Mouse (Mus musculus): Measurements from ENCODE around the gene Tie1.

The Tie1 gene

DNA sequence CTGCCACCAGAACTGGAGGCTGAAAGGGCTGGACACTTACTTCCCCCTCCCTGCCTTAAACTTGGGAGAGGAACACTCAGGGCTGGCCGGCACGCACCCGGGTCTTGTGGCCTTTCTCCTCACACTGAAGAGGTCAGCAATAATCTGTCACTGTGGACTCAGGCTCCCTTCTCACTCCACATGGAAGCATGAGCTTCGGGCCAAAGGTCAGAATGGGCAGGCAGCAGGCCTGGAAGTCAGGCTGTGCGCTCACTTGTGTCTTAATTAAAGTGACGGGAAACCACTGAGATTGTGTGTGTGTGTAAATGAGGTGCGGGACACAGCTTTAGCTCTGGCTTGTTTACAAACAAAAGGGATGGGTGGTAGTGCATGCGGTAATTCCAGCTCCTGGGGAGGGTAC lies 57.5 kb downstream of the Tie1 start:
- ChIA-PET CTCF (no interaction called here), POLR2A (interaction anchor here (0.6 to 3.2 kb wide), 18 partner anchors 9 to 251 kb away, joined by 3 to 19 read pairs (median 4); partner anchors contain the start of genes Med8 (in 1 of the 4) and Szt2 (in 1 of the 4))

DNA sequence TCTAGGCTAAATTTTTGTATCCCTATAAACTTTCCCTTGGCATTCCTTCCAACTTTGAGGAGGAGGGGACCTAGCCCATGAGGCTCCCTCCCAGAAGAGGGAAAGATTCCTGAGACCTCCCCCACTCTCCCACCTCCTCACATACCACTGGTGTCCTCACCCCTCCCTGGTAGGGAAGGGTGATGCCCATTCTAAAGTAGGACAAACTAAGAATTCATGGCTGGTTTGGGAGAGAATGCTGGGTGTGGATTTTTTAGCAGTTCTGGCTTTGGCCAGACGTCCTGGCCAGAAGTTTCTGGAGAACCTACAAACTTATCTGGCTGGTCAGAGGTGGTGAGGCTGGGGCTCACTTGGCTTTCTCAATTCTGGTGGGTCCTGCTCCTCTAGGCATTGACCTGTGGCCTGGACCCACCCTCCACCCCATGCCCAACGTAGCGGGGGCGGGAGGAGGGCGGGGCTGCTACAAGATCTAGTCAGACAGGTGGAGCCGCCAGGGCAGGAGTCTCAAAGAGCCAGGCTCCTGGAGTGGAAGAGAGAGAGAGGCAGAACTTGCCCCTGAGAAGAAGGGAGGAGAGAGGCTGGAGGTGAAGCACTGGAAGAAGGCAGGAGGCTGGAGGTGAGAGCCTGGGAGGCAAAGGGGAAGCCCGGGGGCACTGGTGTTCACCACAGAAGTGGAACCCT lies 60.5 kb downstream of the Tie1 start:
- POLR2A ChIA-PET = interaction anchor here in 2 of 4 experiments (0.6 to 2.5 kb wide), 12 partner anchors 7 to 513 kb away, joined by 3 to 20 read pairs (median 6); partner anchors contain the start of genes Cdc20 (in 2 of the 2), Kdm4a (in 2 of the 2), Med8 (in 1 of the 2) and Szt2 (in 1 of the 2)
- CTCF ChIA-PET = interaction anchor here in 1 of 4 experiments (0.8 kb wide), 2 partner anchors 137 kb away, joined by 3 to 4 read pairs; no protein-coding TSS in a partner anchor

DNA sequence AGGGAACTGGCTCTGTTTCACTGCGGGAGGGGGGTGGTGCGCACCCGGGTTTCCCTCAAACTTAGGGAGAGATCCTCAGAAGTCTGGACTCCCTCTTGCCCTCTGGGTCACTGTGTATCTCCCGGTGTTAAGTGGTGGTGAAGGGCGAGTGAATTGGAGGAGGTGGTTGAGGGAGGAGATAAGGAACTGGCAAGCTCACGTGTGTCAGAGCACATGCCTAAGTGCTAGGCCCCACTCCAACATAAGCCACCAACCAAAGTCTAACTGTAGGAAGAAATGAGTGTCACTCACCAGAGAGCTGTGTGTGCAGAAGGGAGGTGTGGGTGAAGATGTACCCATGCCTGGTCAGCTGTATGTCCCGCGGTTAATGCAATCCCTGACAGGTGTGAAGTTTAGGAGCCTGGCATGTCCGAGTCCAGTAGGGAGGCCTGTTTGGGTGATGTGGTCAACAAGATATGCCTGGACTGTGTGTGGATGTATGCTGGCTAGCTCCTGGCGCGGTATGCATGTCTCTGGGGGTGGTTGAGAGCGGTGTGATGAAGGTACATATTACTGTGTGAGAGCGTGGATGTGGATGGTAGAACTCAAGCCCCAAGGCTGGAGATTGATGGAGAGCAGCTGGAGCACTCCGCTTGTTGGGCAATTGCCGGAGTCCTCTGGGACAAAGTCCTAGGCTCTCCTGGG lies 61.2 kb downstream of the Tie1 start:
- CTCF ChIA-PET = interaction anchor here in 1 of 4 experiments (0.6 to 1.1 kb wide), 4 partner anchors 137 to 685 kb away, joined by 3 to 4 read pairs (median 4); no protein-coding TSS in a partner anchor
- POLR2A ChIA-PET = interaction anchor here in 3 of 4 experiments (0.6 to 2.5 kb wide), 17 partner anchors 8 to 513 kb away, joined by 3 to 20 read pairs (median 5); partner anchors contain the start of genes Cdc20 (in 3 of the 3), Kdm4a (in 2 of the 3), Tmem125 (in 2 of the 3) and Med8 (in 1 of the 3)

DNA sequence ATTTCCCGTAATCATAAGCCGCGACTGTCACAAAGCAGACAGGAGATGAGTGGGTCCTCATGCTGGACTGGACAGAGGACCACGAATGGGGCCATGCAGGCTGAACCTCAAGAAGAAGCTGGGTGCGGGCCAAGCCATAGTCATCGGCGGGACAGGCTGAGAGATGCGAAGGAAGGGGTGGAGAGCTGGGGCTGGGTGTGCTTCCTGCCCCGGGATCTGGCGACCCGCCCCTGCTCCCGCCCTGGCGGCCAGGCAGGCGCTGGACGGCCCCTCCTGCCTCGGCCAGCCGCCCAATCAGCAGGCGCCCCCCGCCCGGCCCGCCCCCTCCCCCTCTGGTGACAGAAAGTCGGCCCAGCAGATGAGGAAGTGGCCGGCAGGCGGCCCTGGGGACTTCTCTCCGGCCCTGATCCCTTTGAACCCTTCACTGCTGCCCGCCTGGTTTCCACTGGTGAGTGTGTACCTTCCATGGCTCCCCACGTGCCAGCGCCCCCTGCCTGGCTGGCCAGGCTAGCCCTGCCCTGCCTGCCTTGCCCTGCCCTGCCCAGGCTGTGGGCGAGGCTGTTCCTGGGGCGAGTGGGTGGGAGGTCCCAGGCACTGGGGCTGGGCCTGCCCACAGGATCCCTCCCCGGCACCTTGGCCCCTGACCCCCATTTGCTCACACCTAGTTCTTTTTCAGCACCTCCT lies 62.0 kb downstream of the Tie1 start, which contains the start of gene Elovl1:
Elovl1 (plus strand) TSS at position 326 of the 684 bp plus-strand sequence.
- CTCF ChIA-PET = interaction anchor here (0.6 to 1.6 kb wide), 9 partner anchors 70 to 1276 kb away, joined by 3 to 6 read pairs (median 3); no protein-coding TSS in a partner anchor
- POLR2A ChIA-PET = interaction anchor here in 3 of 4 experiments (0.6 to 3.3 kb wide), 35 partner anchors 8 to 681 kb away, joined by 3 to 20 read pairs (median 4); partner anchors contain the start of genes Cdc20 (in 3 of the 3), Kdm4a (in 2 of the 3), Tmem125 (in 2 of the 3) and Cfap57 (in 1 of the 3)

DNA sequence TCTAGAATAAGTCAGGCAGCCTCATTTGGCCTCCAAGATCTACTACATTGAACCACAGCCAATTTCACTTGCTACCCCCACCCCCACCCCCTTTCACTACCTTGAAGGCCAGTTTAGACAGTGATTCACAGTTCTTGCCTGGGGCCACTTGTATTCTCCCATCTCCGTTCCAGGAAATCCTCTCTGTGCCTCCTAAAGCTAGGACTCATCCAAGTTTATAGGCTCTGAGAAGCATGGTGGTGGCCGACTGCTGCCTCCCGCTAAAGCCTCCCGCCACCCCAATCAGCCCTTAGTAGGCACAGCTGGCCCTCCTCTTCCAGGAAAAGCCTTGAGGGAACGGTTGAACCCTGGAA lies 62.5 kb downstream of the Tie1 start:
- ChIA-PET CTCF (interaction anchor here (0.6 to 1.6 kb wide), 7 partner anchors 70 to 1275 kb away, joined by 3 to 6 read pairs (median 3); no protein-coding TSS in a partner anchor), POLR2A (interaction anchor here (0.6 to 3.3 kb wide), 28 partner anchors 8 to 681 kb away, joined by 3 to 20 read pairs (median 4); partner anchors contain the start of genes Cdc20 (in 4 of the 4), Tmem125 (in 2 of the 4), Kdm4a (in 1 of the 4) and Med8 (in 1 of the 4))

DNA sequence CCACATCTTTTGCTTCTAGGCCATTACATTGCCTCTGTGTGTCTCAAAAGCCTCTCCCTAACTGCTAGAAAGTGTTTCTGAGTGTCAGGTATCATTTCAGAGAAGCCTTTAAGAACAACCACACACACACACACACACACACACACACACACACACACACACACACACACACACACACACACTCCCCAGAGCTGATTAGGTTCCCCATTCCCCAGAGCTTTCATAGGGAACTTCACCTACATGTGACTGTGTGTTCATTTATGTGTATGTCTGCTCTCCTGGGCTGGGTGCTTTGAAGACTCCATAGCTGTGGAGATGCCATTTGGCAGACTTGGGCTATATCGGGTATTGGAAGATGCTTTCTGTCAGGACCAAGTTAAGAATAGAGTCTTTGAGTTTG lies 64.5 kb downstream of the Tie1 start:
- POLR2A ChIA-PET = interaction anchor here in 2 of 4 experiments (1.2 to 3.3 kb wide), 6 partner anchors 8 to 34 kb away, joined by 3 to 9 read pairs (median 5); partner anchors contain the start of gene Cdc20 (in 1 of the 2)
- CTCF ChIA-PET = interaction anchor here in 1 of 4 experiments (0.7 kb wide), 1 partner anchor 19 kb away, joined by 6 read pairs; no protein-coding TSS in a partner anchor

DNA sequence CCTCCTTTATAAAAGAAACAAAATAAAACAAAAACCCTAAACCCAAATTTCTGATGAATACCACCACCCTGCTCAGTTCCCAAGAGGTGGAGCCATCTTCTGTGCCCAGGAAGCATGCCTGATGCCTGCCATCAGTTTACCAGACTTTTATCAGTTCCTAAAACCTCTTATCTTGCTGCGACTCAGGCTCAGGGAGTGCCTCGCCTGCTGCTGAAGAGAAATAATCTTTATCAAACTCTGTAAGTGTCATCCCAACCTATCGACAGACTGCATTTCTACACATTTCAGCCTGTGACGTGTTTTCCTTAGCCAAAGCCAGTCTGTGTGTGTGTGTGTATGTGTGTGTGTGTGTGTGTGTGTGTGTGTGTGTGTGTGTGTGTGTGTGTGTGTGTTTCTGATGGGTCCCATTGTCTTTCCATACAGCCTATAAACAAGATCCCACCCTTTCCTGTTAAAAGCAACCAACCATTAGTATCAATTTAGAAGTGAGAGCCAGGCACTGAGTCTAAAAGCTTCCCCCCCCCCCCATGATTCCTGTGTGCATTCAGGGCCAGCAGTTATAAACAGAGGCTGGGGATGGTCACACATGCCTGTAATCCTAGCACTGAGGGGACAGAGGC lies 65.2 kb downstream of the Tie1 start:
- POLR2A ChIA-PET = interaction anchor here in 2 of 4 experiments (1.1 to 3.3 kb wide), 4 partner anchors 7 to 35 kb away, joined by 3 to 9 read pairs (median 5); partner anchors contain the start of gene Cdc20 (in 1 of the 2)
- CTCF ChIA-PET = interaction anchor here in 1 of 4 experiments (0.7 kb wide), 1 partner anchor 19 kb away, joined by 6 read pairs; no protein-coding TSS in a partner anchor

DNA sequence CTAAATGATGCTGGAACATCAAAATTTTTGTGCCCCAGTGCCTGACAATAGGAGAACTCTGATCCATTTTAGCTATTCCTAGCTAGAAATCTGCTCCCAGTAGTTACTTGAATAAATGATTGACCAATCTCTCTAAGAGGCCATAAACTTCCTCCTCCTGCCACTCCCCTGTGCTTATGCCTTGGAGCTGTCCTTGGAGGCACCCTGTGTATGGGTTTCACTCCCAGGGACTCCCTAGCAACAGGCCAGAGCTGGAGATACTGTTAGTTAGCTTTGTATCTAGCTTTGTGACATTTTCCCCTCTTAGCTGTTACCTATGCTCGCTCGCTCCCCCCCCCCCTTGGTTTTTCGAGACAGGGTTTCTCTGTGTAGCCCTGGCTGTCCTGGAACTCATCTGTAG lies 68.5 kb downstream of the Tie1 start:
- CTCF ChIA-PET = interaction anchor here in 1 of 4 experiments (1.5 kb wide), 1 partner anchor 11 kb away, joined by 3 read pairs; no protein-coding TSS in a partner anchor
- POLR2A ChIA-PET = interaction anchor here in 2 of 4 experiments (0.5 to 2.8 kb wide), 10 partner anchors 10 to 123 kb away, joined by 3 to 19 read pairs (median 5); partner anchors contain the start of genes Cdc20 (in 1 of the 2), Med8 (in 1 of the 2), Szt2 (in 1 of the 2) and Tmem125 (in 1 of the 2)

Measured in embryonic stem cell, embryonic (primary cell).